Mouse (Mus musculus) intestine, embryonic 15.5 days (tissue): ENCODE measurements around the gene Chrna5. TPM values are rescaled to one million over a fixed set of nuclear protein-coding genes. Genes with fewer than 3 reads are reported as not detected.

Experiments
- polyA plus RNA-seq: library from polyadenylated mRNA; unstranded; fragments of >200 nt; fragmentation: Nextera tagmentation; extraction: Ambion mirVana; gene quantifications from 2 replicates; pipeline ENCODE4 v1.2.1, GENCODE M21; 2015

The Chrna5 gene
- polyA plus RNA-seq, 1 experiment from 2014 or later: 3.1 TPM

Other genes with a start within 250 kb of the Chrna5 start
- gene Wdr61, start 246.4 kb upstream of the Chrna5 start, polyA plus RNA-seq: 149 and 152 TPM in 2 replicates
- 16.5 and 16.7 TPM in 2 replicates for gene Crabp1, start 216.1 kb upstream of the Chrna5 start, polyA plus RNA-seq
- gene Ireb2, start 117.1 kb upstream of the Chrna5 start, polyA plus RNA-seq: 24.1 and 27.8 TPM in 2 replicates
- gene Hykk, start 63.6 kb upstream of the Chrna5 start, polyA plus RNA-seq: 2.4 and 2.6 TPM in 2 replicates
- 305 TPM in 2 replicates for gene Psma4, start 30.1 kb upstream of the Chrna5 start, polyA plus RNA-seq
- gene AY074887, start 29.9 kb upstream of the Chrna5 start, polyA plus RNA-seq: 0.68 and 1.0 TPM in 2 replicates
- gene Chrna3, start 45.7 kb downstream of the Chrna5 start, polyA plus RNA-seq: 11.4 and 12.3 TPM in 2 replicates
- gene Chrnb4, start 67.9 kb downstream of the Chrna5 start, polyA plus RNA-seq: 4.8 and 5.5 TPM in 2 replicates
- gene Ube2q2, start 168.0 kb downstream of the Chrna5 start, polyA plus RNA-seq: 29.7 and 30.6 TPM in 2 replicates
- gene Fbxo22, start 228.0 kb downstream of the Chrna5 start, polyA plus RNA-seq: 55.8 and 56.8 TPM in 2 replicates